Mouse (Mus musculus) ZHBTc4 (cell line): ENCODE results near the gene Synpo2l.
"Not testable (repeated sequence)": the region's sequence is repeated elsewhere in the genome, so short reads cannot be mapped to it uniquely, and the experiment has no call there.

Experiments used
- DNase-seq: peaks from one replicate; pipeline ENCODE4 v3.0.0-alpha.2; 2011; ENCODE audit warnings: low read depth, low spot score

The Synpo2l gene

DNA sequence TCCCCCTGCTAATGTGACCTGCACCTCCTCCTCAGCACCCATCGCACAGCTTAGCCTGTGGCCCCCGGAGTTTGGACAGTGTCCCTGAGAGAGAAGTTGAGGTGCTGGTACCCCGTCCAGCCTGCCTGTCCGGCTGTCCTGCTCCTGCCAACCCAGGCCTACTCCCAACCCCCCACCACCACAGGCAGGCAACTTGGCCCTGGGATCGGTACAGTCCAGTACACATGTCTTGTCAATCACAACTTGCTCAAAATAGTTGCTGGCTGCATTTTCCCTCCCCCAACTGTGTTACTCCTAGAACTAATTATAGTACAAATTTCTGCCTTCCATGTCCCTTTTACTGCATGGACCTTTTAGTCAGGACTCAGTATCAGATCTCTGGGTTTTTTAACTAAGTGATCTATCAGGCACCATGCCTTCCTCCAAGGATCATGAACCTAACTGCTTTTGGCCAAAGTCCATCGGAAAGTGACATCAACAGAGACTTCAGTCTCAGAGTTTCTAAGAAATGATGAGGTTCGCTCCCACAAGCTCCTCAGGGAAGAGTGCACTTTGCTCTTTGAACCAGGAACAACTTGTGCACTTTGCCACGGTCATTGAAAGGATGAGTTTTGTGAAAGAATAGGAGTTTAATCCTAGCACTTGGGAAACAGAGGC is at the start of gene Synpo2l:
Gene Synpo2l (minus strand): TSS at position 201 of the 657 bp plus-strand sequence.
- no peak for DNase-seq

- DNase-seq, result peak; percentile 28
These were observed 45.7 kb upstream of the Synpo2l start for GRCm38 (mm10) chr14:20713832-20714231.

GRCm38 (mm10) chr14:20708239-20708638 is 40.1 kb upstream of the Synpo2l start:
- peak; percentile 23 for DNase-seq

- DNase-seq, result peak; percentile 75
These were observed 39.3 kb upstream of the Synpo2l start, which contains the start of gene Zswim8 for GRCm38 (mm10) chr14:20707201-20708190. Gene Zswim8, plus strand, starts transcription at chr14:20707552.

DNA sequence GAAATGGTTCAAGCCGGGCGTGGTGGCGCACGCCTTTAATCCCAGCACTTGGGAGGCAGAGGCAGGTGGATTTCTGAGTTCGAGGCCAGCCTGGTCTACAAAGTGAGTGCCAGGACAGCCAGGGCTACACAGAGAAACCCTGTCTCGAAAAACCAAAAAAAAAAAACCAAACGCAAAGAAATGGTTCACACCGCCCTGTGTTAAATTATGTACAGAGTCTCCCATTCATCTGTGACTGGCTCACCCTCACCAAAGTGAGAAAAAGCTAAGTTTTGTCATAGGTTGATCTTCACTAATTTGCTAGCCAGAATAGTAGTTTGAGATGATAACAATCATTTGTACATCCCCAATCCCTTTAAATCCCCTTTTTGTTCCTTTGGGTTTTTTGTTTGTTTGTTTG is 35.3 kb upstream of the Synpo2l start:
- not testable (repeated sequence) for DNase-seq

DNA sequence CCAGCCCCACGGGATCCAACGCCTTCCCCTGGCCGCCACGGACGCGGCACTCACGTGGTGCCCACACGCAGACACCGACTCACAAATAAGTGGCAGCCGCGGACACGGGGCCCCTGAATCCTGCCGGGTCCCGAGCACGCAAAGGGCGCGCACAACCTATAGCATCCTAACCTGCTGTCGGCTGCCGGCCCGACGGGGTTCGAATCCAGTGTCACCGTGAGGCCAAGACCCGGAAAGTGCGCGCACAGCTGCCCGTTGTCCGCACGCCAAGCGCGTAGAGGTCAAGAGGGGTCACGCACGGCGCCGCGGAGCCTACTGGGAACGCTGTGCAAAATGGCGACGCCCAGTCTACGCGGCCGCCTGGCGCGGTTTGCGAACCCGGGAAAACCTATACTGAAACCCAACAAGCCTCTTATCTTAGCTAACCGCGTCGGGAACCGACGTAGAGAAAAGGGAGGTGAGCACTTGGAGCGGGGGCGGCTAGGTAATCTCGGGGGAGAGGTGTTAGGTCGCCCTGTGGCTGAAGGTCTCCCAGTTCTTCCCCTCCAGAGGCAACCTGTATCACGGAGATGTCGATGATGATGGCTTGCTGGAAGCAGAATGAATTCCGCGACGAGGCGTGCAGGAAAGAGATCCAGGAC is 34.7 kb upstream of the Synpo2l start, which contains the start of gene Chchd1:
Gene Chchd1 (plus strand): TSS at position 266 of the 641 bp plus-strand sequence.
- peak; percentile 93 for DNase-seq

DNA sequence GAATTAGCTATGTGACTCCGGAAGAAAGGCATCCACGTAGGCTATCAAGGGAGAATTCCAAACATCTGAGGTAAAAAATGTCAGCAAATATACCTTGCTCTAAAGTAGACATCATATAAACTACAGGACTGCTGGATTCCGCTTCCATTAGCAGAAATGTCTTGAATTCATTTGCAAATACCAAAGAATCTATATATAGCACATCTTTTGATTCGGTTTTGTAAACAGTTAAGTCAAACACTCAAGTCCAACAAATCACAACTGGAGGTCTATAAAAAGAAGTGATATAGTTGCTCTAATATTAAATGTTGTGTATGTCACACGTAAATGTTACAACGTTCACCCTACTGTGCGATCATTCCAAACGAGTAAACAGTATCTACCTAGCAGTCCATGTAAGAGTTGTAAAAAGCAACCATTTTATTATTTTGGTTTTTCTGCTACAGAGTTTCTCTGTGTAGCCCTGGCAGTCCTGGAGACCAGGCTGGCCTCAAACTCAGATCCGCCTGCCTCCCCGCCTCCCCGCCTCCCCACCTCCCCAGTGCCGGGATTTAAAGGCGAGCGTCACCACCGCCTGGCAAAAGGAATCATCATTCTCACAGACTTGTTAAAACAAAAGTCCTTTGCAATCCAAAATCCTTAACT is 34.1 kb upstream of the Synpo2l start:
- peak; percentile 14 for DNase-seq

- DNase-seq, result no peak
These were observed 33.4 kb upstream of the Synpo2l start for GRCm38 (mm10) chr14:20701554-20701953.

DNA sequence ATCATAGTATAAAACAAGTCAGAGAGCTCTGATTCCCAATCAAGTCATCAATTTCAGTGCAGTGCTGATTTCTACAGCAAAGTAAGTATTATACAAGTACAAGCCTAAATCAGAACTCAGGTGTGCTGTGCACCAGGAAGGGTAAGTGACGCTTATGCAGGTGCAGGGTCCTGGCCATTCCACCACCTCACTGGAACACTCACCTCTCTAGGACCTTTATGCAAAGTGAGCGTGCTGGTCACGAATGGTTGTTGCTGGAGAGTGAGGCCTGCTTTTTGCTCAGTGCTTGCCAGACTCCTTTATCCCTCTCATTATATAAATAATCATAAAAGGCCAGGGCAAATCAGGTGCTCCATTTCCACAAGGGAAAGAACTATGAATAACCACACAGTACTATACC is 32.2 kb upstream of the Synpo2l start:
- DNase-seq, result no peak

GRCm38 (mm10) chr14:20698515-20698914 is 30.4 kb upstream of the Synpo2l start:
- DNase-seq, result no peak

DNA sequence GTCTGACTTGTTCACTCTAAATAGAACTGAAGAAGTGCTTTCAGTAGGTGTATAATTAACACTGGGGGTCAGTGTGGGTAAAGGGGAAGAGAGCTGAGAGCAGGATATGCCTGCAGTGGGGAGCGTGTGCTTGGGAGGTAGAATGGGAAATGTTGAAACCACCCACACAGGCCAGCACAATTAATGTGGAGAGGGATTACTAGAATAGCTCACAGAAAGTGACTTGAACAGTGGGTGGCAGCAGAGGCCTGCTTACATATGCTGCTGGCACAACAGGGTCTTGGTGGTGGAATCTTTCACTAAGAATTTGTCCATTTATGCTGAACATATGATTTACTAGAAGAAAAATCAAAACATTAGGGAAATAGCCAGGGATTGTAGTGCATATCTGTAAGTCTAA is 28.8 kb upstream of the Synpo2l start:
- DNase-seq, result peak; percentile 39

DNA sequence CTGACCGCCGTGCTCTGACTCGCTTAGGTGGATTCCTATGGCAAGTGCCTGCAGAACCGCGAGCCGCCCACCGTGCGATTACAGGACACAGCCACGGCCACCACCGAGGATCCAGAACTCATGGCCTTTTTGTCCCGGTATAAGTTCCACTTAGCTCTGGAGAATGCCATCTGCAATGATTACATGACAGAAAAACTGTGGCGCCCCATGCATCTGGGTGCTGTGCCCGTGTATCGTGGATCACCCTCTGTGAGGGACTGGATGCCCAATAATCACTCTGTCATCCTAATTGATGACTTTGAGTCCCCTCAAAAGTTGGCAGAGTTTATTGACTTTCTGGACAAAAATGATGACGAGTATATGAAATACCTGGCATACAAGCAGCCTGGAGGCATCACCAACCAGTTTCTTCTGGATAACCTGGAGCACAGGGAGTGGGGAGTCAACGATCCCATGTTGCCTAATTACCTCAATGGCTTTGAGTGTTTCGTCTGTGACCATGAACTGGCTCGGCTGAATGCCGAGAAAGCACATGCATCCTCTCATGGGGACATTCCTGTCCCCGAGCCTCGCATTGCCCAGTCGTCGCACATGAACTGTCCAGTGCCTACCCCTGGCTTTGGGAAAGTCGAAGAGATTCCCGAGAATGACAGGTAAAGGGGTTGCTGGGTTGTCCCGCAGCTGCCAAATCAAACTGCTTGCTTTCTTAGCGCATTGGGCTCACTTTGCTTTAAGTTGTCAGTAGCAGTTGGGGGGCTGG is 27.8 kb upstream of the Synpo2l start:
- peak; percentile 29 for DNase-seq

GRCm38 (mm10) chr14:20694884-20695760 is 27.0 kb upstream of the Synpo2l start, which contains the start of gene Fut11:
Gene Fut11, plus strand, starts transcription at chr14:20694968.
- DNase-seq, result peak; percentile 95

DNA sequence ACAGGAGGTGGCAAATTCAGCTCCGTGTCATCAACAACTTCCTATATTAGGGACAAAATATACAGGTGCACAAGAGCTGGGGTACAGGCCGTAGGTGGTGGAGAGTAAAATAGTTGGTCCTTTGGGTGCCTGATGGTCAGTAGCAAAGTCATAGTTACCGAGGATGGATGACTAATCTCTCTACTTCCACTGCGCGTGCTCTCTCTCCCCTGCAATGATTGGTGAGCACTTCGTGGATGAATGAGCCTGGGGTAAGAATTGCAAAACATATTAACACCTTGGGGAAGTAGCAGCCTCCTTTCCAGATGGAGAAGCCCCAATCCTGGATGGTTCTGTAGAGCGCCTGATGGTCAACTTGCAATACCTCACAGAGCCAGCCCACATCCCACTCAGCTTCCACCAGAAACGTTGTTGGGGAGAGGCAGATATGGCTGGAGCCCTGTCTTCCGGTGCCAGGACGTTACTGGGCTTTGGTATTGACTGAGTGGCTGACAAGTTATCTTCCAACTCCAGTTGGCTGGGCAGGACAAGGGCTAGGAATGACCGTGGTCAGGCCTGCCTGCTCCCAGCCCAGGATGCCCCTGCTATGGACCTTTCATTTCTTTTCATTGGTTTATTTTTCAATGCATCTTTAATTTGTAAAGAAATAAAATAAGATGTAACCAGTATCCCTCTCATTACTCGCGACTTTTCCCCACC is 26.2 kb upstream of the Synpo2l start:
- peak; percentile 15 for DNase-seq

DNA sequence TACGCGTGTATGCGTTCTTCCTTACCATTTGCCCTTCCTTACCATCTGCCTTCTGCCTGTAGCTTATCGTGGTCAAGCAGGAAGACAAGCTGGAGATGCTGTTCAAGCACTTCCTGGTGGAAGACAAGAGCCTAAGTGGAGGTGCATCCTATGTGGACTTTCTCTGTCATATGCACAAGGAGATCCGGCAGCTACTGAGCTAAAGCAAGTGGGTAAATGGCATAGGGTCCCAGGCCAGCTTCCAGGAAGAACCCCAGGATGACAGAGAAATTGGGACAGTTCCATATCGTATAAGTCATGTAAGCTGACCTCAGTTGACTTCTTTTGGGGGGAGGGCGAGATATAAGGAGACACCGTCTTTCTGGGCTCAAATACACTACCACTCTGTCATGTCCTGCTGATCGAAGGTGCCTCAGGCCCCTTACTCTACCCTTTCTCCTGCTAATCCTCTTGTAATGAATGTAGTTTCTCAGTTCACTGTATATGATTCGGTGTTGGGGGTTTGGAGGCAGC is 25.5 kb upstream of the Synpo2l start:
- no peak for DNase-seq

DNA sequence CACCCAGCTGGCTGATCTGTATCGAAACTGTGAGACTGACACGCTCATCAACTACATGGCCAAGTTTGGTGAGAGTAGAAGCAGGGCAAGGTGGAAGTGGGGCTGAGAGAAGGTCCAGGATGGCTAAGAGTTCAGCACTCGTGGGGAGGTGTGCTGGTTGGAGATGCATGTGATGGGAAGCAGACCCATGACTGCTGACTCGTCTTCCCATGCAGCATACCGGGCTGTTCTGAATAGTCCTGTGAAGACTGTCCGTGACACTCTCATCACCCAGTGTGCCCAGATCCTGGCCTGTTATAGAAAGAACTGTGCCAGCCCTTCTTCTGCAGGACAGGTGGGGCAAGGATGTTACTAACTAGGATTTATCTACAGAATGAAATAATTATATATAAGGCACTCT is 23.6 kb upstream of the Synpo2l start:
- no peak for DNase-seq

- no peak for DNase-seq
These were observed 20.9 kb upstream of the Synpo2l start for GRCm38 (mm10) chr14:20689009-20689408.

DNA sequence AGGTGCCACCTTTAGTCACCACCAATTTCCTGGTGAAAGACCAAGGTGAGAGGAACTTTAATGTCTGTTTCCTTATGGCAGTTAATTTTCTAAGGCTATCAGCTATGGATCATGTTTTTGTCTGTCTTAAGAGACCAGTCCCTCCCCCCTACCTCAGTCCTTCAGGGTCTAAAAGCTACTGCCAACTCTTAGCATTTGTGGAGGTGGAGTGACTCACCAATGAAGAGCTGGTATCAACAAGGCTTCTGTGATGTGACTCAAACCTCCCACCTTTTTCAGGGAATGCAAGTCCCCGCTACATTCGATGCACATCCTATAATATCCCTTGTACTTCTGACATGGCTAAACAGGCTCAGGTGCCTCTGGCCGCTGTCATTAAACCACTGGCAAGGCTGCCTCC is 18.4 kb upstream of the Synpo2l start:
- DNase-seq, result no peak

- peak; percentile 53 for DNase-seq
These were observed 14.3 kb upstream of the Synpo2l start for GRCm38 (mm10) chr14:20682498-20682897.
